Mouse (Mus musculus) cerebellum, postnatal 36 days (tissue): ENCODE results near the gene A530084C06Rik.

ENCODE experiments used
- DNase-seq, 2 experiments: peaks; one replicate each; pipeline ENCODE4 v3.0.0; 2021 to 2022; ENCODE audit warnings: mixed read lengths in 2 of 2

Gene A530084C06Rik

DNA sequence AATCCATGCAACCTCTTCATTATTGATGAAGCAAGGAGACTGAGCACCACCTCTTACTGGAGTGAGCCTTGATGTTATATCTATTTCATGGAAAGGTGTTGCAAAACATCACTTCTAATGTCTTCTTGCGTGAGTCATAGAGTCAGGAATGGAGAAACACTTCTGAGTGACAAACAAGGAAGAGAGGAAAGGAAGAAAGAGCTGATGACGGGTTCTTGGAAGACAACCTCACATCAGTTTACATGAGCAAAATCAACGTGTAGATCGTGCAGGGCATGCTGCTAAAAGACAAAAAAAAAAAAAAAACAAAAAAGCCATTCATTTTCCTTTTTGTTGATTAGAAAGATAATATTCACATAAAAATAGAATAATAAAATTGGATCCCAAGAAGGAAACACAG, 24.4 kb downstream of the A530084C06Rik start:
- DNase-seq: no peak

DNA sequence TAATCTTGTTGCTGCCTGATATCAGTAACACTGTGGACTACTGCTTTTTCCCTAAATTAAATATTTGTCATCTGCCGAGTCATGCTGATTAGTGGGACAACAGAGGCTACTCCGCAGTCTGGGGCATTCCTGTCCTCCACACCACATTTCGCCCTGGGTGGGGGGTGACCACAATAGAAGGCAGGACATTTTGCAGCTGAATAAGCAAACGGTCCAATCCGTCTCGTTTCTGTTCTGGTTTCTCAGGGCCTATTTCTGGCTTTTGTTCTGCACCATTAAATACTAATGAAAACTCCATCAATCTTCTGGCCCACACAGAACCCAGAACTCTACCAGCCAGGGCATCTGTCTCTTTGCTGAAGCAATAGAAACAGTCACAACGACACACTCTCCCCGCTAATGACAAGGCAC, 27.5 kb downstream of the A530084C06Rik start:
- DNase-seq: no peak

DNA sequence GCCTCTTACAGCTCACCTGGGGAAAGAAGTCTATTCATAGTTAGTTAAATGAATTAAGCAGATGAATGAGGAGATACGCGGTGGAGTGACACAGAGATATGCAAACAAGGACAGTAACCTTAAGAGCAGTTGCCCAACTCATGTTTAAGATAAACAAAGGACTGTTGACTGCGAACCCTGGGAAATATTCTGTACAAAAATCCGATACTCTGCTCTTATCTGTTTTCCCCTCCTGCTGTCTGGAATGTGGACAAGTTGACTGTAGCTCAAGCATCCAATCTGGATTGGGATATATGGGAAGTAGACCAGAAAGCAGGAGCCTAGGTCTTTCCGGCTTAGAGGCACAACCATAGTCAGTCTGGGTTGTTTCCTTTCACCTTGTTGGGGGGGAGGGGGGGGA, 27.9 kb downstream of the A530084C06Rik start:
- no peak for DNase-seq

DNA sequence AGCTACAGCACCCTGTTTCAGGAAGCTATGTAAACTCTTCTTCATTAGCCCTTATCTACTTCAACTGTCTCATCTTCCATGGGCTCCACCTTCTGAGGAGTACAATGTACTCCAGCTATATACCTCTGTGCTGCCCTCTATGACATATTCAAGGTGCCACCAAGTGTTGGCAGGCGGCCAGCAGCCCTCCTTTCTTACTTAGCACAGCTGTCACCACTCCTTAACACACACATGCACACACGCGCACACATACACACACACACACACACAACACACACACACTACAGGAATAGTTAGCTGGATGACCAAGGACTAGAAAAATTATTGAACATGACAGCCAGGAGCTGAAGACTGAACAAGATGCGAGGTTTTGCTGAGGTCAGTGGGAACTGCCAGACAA, 34.2 kb downstream of the A530084C06Rik start:
- no peak for DNase-seq

DNA sequence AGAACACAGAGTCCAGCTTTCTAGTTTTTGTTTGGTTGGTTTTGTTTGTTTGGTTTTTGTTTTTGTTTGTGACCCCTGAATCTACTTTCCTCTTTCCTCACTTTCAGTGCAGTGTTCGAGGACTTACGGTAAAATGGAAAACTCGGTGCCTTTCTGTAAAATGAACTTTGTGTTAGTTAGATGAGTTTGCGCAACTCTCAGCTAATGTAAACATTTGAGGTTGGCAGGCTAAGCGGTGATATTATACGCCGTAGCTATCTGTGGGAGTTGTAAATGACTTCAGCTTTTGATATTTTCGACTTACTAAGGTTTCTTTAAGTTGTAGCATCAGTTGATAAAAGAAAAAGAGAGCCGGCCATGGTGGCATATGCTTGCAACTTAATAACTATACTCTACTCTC, 40.2 kb downstream of the A530084C06Rik start:
- no peak for DNase-seq

DNA sequence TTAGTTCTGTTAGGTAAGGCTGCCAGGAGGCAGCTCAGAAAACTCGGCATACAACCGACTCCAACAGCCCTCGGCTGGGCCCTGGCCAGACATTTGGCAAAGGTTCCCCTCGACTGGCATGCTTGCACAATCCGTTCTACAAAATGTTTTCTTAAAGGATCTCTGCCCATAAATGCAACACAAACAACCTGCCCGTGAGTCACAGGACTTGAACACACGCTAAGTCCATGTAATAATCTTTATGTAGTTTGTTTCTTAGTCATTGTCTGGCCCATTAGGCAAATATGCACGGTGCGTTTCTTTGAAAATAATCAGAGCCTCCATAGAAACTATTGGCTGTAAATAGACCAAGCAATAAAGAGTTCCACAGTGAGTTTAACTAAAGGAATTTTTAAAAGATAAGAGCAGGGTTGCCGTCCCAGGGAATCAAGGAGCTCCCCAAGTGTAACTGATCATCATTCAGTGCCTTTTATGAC, 40.7 kb downstream of the A530084C06Rik start:
- DNase-seq: peak; percentile 56 to 60

DNA sequence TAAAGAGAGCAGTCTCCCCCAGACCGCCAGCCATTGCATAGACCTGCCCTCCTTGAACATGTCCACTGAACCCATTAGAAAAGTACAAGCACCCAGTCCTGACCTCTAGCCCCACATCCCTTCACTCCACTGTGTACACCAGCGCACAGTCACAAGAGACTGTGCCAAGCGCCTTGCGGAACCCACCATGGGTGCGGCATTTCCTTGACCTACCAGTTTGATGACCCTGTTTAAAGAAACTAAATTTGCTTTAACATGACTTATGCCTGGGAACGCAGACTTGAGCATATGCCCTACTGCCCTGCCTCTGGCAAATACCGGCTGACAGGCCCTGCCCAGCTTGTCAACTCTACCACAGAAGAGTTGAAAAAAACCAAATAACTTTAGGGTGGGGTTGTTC, 43.9 kb downstream of the A530084C06Rik start:
- no peak for DNase-seq

DNA sequence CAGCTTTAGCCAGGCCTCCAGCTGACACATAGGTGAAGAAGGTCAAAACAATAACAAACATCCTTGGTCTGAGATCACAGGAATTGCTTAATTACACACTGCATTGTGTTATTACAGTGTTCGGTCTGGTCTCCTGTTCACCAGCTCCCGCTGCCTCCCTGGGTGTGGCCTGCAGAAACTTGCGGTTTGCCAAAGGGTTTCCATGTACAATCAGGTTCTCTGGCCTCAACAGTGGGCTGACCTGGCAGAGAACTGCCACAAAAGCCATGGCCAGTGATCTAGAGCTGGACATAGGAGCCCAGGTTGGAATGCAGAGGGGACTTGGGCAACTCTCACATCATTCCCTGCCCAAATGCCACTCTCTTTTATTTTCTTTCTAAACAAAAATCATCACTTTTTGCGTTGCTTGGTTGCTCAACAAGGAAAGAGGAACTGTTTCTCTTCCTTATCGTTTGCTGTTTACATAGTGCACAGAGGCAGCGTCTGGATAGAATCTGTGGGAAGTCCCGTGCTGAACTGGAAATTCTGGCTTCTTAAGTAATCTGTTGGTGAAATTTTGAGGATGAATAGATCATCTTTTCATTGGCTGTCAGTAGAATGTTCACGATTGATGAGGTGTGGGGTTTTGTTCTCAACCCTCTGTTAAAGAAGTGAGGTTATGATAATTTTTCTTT, 52.5 kb downstream of the A530084C06Rik start:
- DNase-seq: no peak
